Mouse (Mus musculus) intestine, embryonic 14.5 days (tissue): ENCODE data around the gene Erich3. TPM values are rescaled to one million over a fixed set of nuclear protein-coding genes. Genes with fewer than 3 reads are reported as not detected.
"Not testable (repeated sequence)": the region's sequence is repeated elsewhere in the genome, so short reads cannot be mapped to it uniquely, and the experiment has no call there.

Experiments used
- ATAC-seq: fragments of 200-750 bp; cut with Nextera tagmentation; replicated peaks from 2 replicates; pipeline ENCODE4 v1.8.0; 2017; ENCODE audit warnings: low read depth, moderate number of reproducible peaks, moderate TSS enrichment, moderate library complexity; ENCODE audit not compliant: low FRiP score, low TSS enrichment
- DNase-seq: peaks from one replicate; pipeline ENCODE4 v3.0.0-alpha.2; 2018; ENCODE audit warnings: low spot score
- H3K27ac ChIP-seq: fragments of 300-500 bp; sonication (generic); 2 replicates; pipeline ENCODE4 v1.5.1; 2014; ENCODE audit warnings: low read depth, mild to moderate bottlenecking, control low read depth
- H3K27me3 ChIP-seq: fragments of 300-500 bp; sonication (generic); replicated peaks from 2 replicates; pipeline ENCODE4 v1.6.1; 2014; ENCODE audit warnings: low read length, control low read depth; ENCODE audit not compliant: control insufficient read depth, insufficient read depth
- H3K36me3 ChIP-seq: fragments of 300-500 bp; sonication (generic); 2 replicates; pipeline ENCODE4 v1.6.1; 2014; ENCODE audit warnings: low read length, control low read depth; ENCODE audit not compliant: control insufficient read depth, insufficient read depth
- H3K4me1 ChIP-seq: fragments of 300-500 bp; sonication (generic); replicated peaks from 2 replicates; pipeline ENCODE4 v1.6.1; 2014; ENCODE audit warnings: low read length, control low read depth, mixed read lengths; ENCODE audit not compliant: control insufficient read depth, insufficient read depth
- H3K4me2 ChIP-seq: fragments of 300-500 bp; sonication (generic); 2 replicates; pipeline ENCODE4 v1.6.1; 2014; ENCODE audit warnings: low read length
- H3K4me3 ChIP-seq: fragments of 300-500 bp; sonication (generic); 2 replicates; pipeline ENCODE4 v1.5.1; 2014; ENCODE audit warnings: low read depth, low read length, control low read depth, mixed read lengths
- H3K9ac ChIP-seq: fragments of 300-500 bp; sonication (generic); 2 replicates; pipeline ENCODE4 v1.6.1; 2014; ENCODE audit warnings: mild to moderate bottlenecking, low read length
- H3K9me3 ChIP-seq: fragments of 300-500 bp; sonication (generic); 2 replicates; pipeline ENCODE4 v1.6.1; 2016; ENCODE audit warnings: low read length, control low read depth; ENCODE audit not compliant: control insufficient read depth
- WGBS: fragments of 180-500 bp; shearing (Covaris S2); extraction: QIAGEN DNeasy Blood & Tissue Kit; methylation state at CpG from one replicate; pipeline ENCODE4 v1.1.7; 2014; 5-methylcytosine and 5-hydroxymethylcytosine counted together
- polyA plus RNA-seq: library from polyadenylated mRNA; unstranded; fragments of >200 nt; fragmentation: Nextera tagmentation; extraction: Ambion mirVana; gene quantifications from 2 replicates; pipeline ENCODE4 v1.2.1, GENCODE M21; 2014

Gene Erich3
- 0.09 and 0.55 TPM in 2 replicates for polyA plus RNA-seq

GRCm38 (mm10) chr3:154663545-154663944 lies at the start of gene Erich3:
Gene Erich3, plus strand, starts transcription at chr3:154663859.
- Histone ChIP-seq H3K27ac (no peak within 1 kb of the TSS), H3K4me1 (0 out of 2 replicates have a peak, but pooled peaks cover 4% of the 10 kb centered on the region), H3K4me3 (peak within 1 kb of the TSS; percentile 20), H3K36me3 (no peaks in the 10 kb centered on the region), H3K27me3 (peaks cover 36% of the 10 kb centered on the region), H3K9me3 (no peaks in the 10 kb centered on the region), H3K4me2 (peak within 1 kb of the TSS; percentile 57), H3K9ac (no peak within 1 kb of the TSS)
- peak; percentile 49 for DNase-seq
- no peak for ATAC-seq
- 40% methylated on average over 7 of the region's 7 CpGs for WGBS

GRCm38 (mm10) chr3:154614771-154615170 lies 48.9 kb upstream of the Erich3 start:
- H3K4me3 ChIP-seq = no peak overlapping the region
- no peaks in the 10 kb centered on the region for H3K9me3 ChIP-seq
- no peaks in the 10 kb centered on the region for H3K27me3 ChIP-seq
- DNase-seq (no peak), ATAC-seq (no peak)
- H3K9ac ChIP-seq = no peak overlapping the region
- H3K27ac ChIP-seq = no peak overlapping the region
- H3K4me1 ChIP-seq = no peaks in the 10 kb centered on the region
- H3K4me2 ChIP-seq = no peak overlapping the region
- WGBS = 91% methylated on average over 8 of the region's 8 CpGs
- H3K36me3 ChIP-seq = peaks cover 28% of the 10 kb centered on the region

- WGBS = 91% methylated on average over 7 of the region's 7 CpGs
- no peak overlapping the region for H3K27ac ChIP-seq
- no peak overlapping the region for H3K9ac ChIP-seq
- H3K36me3 ChIP-seq = peaks cover 28% of the 10 kb centered on the region
- H3K4me2 ChIP-seq = no peak overlapping the region
- DNase-seq (no peak), ATAC-seq (no peak)
- no peaks in the 10 kb centered on the region for H3K9me3 ChIP-seq
- no peak overlapping the region for H3K4me3 ChIP-seq
- no peaks in the 10 kb centered on the region for H3K27me3 ChIP-seq
- H3K4me1 ChIP-seq = no peaks in the 10 kb centered on the region
Observed at GRCm38 (mm10) chr3:154615304-154615703, 48.4 kb upstream of the Erich3 start.

GRCm38 (mm10) chr3:154616106-154616505 lies 47.6 kb upstream of the Erich3 start:
- no peak overlapping the region for H3K27ac ChIP-seq
- H3K4me1 ChIP-seq = no peaks in the 10 kb centered on the region
- ATAC-seq = no peak
- H3K9me3 ChIP-seq = no peaks in the 10 kb centered on the region
- WGBS = 87% methylated on average over 4 of the region's 4 CpGs
- no peaks in the 10 kb centered on the region for H3K27me3 ChIP-seq
- no peak overlapping the region for H3K9ac ChIP-seq
- no peak overlapping the region for H3K4me2 ChIP-seq
- peaks cover 25% of the 10 kb centered on the region; the same call in 1 of the 2 replicates for H3K36me3 ChIP-seq
- no peak for DNase-seq
- no peak overlapping the region for H3K4me3 ChIP-seq

DNA sequence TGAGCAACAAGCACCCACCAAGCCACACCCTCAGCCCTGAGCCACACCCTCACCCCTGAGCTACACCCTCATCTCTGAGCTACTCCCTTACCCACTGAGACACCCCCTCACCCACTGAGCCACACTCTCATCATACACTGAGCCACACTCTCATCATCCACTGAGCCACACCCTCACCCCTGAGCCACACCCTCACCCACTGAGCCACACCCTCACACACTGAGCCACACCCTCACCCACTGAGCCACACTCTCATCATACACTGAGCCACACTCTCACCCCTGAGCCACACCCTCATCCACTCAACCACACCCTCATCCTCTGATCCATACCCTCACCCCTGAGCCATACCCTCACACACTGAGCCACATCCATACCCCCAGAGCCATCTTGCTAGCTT lies 35.4 kb upstream of the Erich3 start:
- no peaks in the 10 kb centered on the region for H3K27me3 ChIP-seq
- H3K4me2 ChIP-seq = no peak overlapping the region
- H3K36me3 ChIP-seq = no peaks in the 10 kb centered on the region
- no peak overlapping the region for H3K9ac ChIP-seq
- DNase-seq (no peak), ATAC-seq (no peak; the same call in 1 of the 2 replicates)
- H3K27ac ChIP-seq = no peak overlapping the region
- H3K4me1 ChIP-seq = no peaks in the 10 kb centered on the region
- no peak overlapping the region for H3K4me3 ChIP-seq
- H3K9me3 ChIP-seq = no peaks in the 10 kb centered on the region

DNA sequence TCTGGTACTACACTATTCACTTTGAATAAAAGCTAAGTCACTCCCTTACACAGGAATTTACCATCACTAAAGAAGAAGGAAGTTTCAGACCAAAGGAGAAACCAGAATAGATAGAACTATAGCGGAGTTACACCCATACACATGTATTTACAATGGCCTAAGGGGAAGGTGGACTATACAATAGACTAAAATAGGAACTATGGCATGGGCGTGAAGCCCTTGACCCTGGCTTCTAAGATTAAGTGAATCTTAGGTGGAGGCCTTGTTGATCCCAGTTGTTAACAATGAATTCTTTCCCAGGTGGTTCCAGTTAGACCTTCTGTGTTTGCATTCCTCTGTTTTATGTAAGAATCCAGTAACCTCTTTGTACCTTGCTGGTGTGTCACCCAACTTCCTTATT lies 32.4 kb upstream of the Erich3 start:
- not testable (repeated sequence) for H3K27ac ChIP-seq, H3K27me3 ChIP-seq, H3K9ac ChIP-seq, H3K4me2 ChIP-seq, H3K4me1 ChIP-seq, H3K9me3 ChIP-seq, ATAC-seq, H3K36me3 ChIP-seq, H3K4me3 ChIP-seq, DNase-seq
- 86% methylated on average over 2 of the region's 2 CpGs for WGBS

- Histone ChIP-seq H3K27ac (no peak overlapping the region), H3K4me3 (no peak overlapping the region), H3K27me3 (no peaks in the 10 kb centered on the region), H3K36me3 (no peaks in the 10 kb centered on the region), H3K4me1 (no peaks in the 10 kb centered on the region), H3K4me2 (no peak overlapping the region), H3K9me3 (no peaks in the 10 kb centered on the region), H3K9ac (no peak overlapping the region)
- DNase-seq (no peak), ATAC-seq (no peak)
- 84% methylated on average over 5 of the region's 5 CpGs for WGBS
Observed at GRCm38 (mm10) chr3:154633091-154633490, 30.6 kb upstream of the Erich3 start.

DNA sequence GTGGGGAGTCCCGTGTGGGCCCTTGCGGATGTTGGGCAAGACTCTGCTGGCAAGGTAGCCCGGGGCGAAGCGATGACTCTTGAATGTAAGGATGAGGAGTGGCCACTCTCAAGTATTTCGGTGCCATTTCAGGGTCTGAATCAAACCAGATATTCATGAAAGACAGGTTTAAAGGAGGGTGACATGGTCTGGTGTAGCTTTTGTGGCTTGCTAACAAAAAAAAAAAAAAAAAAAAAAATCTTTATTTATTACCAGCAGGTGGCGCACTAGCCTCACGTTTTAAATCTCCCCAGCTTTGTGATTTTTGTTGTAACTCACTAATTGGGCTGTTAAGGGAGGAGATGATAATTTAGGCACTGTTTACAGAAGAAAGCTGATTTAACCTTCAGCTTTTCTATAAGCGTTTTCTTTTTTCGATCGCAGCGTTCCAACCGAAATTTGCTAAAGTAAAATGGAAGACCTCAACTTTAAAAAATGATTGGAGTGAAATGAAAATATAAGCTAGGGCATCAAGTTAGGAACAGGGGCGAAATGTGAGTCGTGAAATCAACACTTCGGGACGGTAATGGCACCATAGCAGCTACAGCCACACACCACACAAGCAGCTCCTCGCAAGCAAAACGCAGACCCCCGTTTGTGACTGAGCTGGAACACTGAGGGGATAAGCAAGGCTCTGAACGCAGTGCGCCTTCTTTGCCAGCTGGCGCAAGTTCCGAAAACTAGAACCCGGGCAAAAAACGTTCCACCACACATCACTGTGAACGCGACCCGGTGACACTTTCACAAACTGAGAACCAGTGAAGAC lies 16.8 kb upstream of the Erich3 start:
- WGBS = 56% methylated on average over 29 of the region's 29 CpGs
- H3K4me1 ChIP-seq = no peaks in the 10 kb centered on the region
- no peak for ATAC-seq
- DNase-seq = no peak
- peak overlapping the region; percentile 41 for H3K4me2 ChIP-seq
- no peak overlapping the region for H3K27ac ChIP-seq
- H3K4me3 ChIP-seq = 0 out of 2 replicates have a peak overlapping the region, but pooled peaks have one; percentile 4
- no peaks in the 10 kb centered on the region for H3K36me3 ChIP-seq
- H3K9ac ChIP-seq = no peak overlapping the region
- no peaks in the 10 kb centered on the region for H3K9me3 ChIP-seq
- H3K27me3 ChIP-seq = no peaks in the 10 kb centered on the region

GRCm38 (mm10) chr3:154647443-154647780 lies 16.2 kb upstream of the Erich3 start:
- H3K9ac ChIP-seq = no peak overlapping the region
- no peaks in the 10 kb centered on the region for H3K27me3 ChIP-seq
- H3K27ac ChIP-seq = no peak overlapping the region
- no peaks in the 10 kb centered on the region for H3K4me1 ChIP-seq
- H3K4me3 ChIP-seq = 0 out of 2 replicates have a peak overlapping the region, but pooled peaks have one; percentile 4
- H3K36me3 ChIP-seq = no peaks in the 10 kb centered on the region
- DNase-seq (no peak), ATAC-seq (no peak)
- 50% methylated on average over 7 of the region's 7 CpGs for WGBS
- peak overlapping the region; percentile 41 for H3K4me2 ChIP-seq
- no peaks in the 10 kb centered on the region for H3K9me3 ChIP-seq
